Mouse (Mus musculus) limb, embryonic 14.5 days (tissue): ENCODE measurements around the gene Nploc4. TPM values are rescaled to one million over a fixed set of nuclear protein-coding genes. Genes with fewer than 3 reads are reported as not detected.
A peak's percentile ranks its signal among the peaks of the same experiment; 100 is the strongest.

Experiments
- ATAC-seq: fragments of 200-750 bp; cut with Nextera tagmentation; 2 replicates; pipeline ENCODE4 v1.8.0; 2017; ENCODE audit warnings: low read depth, moderate number of reproducible peaks, moderate TSS enrichment; ENCODE audit not compliant: low FRiP score
- DNase-seq: peaks from one replicate; pipeline ENCODE4 v3.0.0-alpha.2; 2015; ENCODE audit warnings: low spot score
- H3K27ac ChIP-seq: fragments of 300-500 bp; sonication (generic); replicated peaks from 2 replicates; pipeline ENCODE4 v1.5.1; 2014; ENCODE audit warnings: low read depth, mild to moderate bottlenecking, low read length, moderate library complexity, mixed read lengths
- H3K27me3 ChIP-seq: fragments of 300-500 bp; sonication (generic); 2 replicates; pipeline ENCODE4 v1.6.1; 2014; ENCODE audit warnings: low read length, mixed read lengths; ENCODE audit not compliant: control insufficient read depth, insufficient read depth
- H3K36me3 ChIP-seq: fragments of 300-500 bp; sonication (generic); 2 replicates; pipeline ENCODE4 v1.6.1; 2014; ENCODE audit warnings: mild to moderate bottlenecking, low read length, moderate library complexity, mixed read lengths; ENCODE audit not compliant: control insufficient read depth, insufficient read depth
- H3K4me1 ChIP-seq: fragments of 300-500 bp; sonication (generic); 2 replicates; pipeline ENCODE4 v1.6.1; 2014; ENCODE audit warnings: antibody characterized with exemption, low read length, mixed read lengths; ENCODE audit not compliant: control insufficient read depth, insufficient read depth
- H3K4me2 ChIP-seq: fragments of 300-500 bp; sonication (generic); replicated peaks from 2 replicates; pipeline ENCODE4 v1.6.1; 2014; ENCODE audit warnings: low read depth, mild to moderate bottlenecking, low read length, moderate library complexity; ENCODE audit not compliant: severe bottlenecking
- H3K4me3 ChIP-seq: fragments of 300-500 bp; sonication (generic); replicated peaks from 2 replicates; pipeline ENCODE4 v1.5.1; 2014; ENCODE audit warnings: low read length
- H3K9ac ChIP-seq: fragments of 300-500 bp; sonication (generic); 2 replicates; pipeline ENCODE4 v1.6.1; 2014; ENCODE audit warnings: mild to moderate bottlenecking, low read depth, low read length, moderate library complexity; ENCODE audit not compliant: severe bottlenecking
- H3K9me3 ChIP-seq: fragments of 300-500 bp; sonication (generic); 2 replicates; pipeline ENCODE4 v1.6.1; 2016; ENCODE audit warnings: low read length; ENCODE audit not compliant: control insufficient read depth
- POLR2A ChIP-seq: fragments of 200-500 bp; IDR thresholded peaks from 2 replicates; pipeline ENCODE4 v1.8.0; 2012; ENCODE audit warnings: inconsistent platforms, mild to moderate bottlenecking, moderate library complexity, borderline replicate concordance; ENCODE audit not compliant: insufficient read depth, insufficient read length; ENCODE audit errors: extremely low read depth
- WGBS: fragments of 180-500 bp; shearing (Covaris S2); extraction: QIAGEN DNeasy Blood & Tissue Kit; methylation state at CpG from one replicate; pipeline ENCODE4 v1.1.7; 2014; 5-methylcytosine and 5-hydroxymethylcytosine counted together
- polyA plus RNA-seq, 2 experiments: library from polyadenylated mRNA; depleted of rRNA in 1 of 2; stranded (reverse) in 1 of 2; unstranded in 1 of 2; fragments of >200 nt; fragmentation: Nextera tagmentation in 1 of 2; extraction: Ambion mirVana in 1 of 2; gene quantifications; 2 replicates each; pipeline versions ENCODE4 v1.2.1 to v1.2.3; 2012 to 2014

Gene Nploc4
- polyA plus RNA-seq, 2 experiments, result 38.8 to 51.5 TPM

DNA sequence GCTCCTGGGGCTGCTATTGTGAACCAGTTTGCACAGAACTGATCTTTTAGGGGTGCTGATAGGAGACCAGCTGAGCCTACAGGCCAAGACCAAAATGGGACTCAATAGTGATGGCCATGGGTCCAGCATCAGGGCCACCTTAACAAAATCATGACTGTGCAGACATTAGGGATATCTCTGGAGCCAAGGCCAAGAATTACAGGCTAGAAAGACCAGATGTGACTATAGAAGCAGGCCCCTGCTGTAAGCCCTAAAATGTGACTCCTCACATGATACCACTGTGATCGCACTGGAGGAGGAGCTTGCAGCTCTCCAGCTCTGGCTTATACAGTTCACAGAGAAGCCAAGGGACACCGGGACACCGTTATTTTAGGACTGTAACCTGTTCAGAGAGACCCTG, 4.8 kb upstream of the Nploc4 start, which contains the start of gene Tspan10:
Gene Tspan10, plus strand, starts transcription at position 301 of the 400 bp plus-strand sequence.
- no peak for ATAC-seq
- H3K27ac ChIP-seq, result no peak within 1 kb of the TSS
- TF ChIP-seq POLR2A, result no peak

DNA sequence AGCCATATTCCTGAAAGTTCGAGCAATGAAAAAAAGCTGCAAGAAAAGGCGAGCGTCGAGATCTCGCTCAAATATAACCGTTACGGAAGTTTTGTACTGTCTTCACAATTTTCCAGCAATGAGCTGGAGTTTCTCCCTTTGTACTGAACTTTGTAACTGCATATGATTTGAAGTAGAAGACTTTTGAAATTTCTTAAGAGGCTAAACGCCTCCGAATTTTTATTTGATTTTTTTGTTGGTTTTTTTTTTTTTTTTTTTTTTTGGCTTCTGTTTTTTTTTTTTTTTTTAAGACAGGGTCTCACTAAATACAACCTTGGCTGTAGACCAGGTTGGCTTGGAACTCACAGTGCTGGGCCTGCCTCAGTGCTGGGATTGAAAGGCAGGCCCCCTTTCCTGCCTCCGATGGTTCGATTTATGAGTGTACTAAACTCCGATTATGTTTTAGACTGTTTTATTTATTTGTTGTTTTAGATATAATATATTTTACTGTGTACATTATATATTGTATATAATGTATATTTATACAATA, 413 bp upstream of the Nploc4 start:
- 25% methylated on average over 12 of the region's 12 CpGs for WGBS
- DNase-seq, result peak; percentile 52
- H3K27ac ChIP-seq, result peak overlapping the region; percentile 77

More for the DNA sequence above, 4.8 kb upstream of the Nploc4 start, which contains the start of gene Tspan10:
- WGBS, result 91% methylated on average over 3 of the region's 3 CpGs
- no peak for DNase-seq
- Histone ChIP-seq H3K36me3 (no peaks in the 10 kb centered on the region), H3K4me3 (no peak within 1 kb of the TSS), H3K9ac (no peak within 1 kb of the TSS; the same call in 1 of the 2 replicates), H3K9me3 (no peaks in the 10 kb centered on the region), H3K4me1 (no peaks in the 10 kb centered on the region), H3K27me3 (no peaks in the 10 kb centered on the region), H3K4me2 (no peak within 1 kb of the TSS)

DNA sequence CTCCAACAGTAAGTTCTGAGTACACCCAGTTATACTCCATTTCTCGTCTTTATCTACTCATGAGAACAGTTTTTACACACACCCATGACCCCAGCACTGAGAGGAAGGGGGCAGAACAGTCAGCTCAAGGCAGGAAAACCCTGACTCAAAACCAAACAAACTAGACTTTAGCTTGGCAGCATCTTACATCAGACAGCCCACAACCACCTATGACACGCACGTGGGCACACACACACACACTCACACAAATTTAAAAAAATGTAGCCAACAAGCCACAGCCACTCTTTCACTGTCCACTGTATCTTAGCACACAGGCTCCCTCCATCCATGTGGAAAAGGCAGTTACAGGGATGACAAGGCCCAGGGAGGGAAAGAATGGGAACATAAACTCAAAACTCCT, 10.8 kb downstream of the Nploc4 start:
- H3K4me3 ChIP-seq, result no peak overlapping the region
- no peak overlapping the region for H3K4me2 ChIP-seq
- no peak overlapping the region for H3K9ac ChIP-seq
- H3K9me3 ChIP-seq, result no peaks in the 10 kb centered on the region
- DNase-seq, result no peak
- no peak for TF ChIP-seq POLR2A
- ATAC-seq, result no peak
- no peaks in the 10 kb centered on the region for H3K27me3 ChIP-seq
- H3K4me1 ChIP-seq, result peaks cover 11% of the 10 kb centered on the region; the same call in 1 of the 2 replicates
- H3K36me3 ChIP-seq, result peaks cover 76% of the 10 kb centered on the region
- WGBS, result 95% methylated on average over 3 of the region's 3 CpGs
- H3K27ac ChIP-seq, result no peak overlapping the region

More for the DNA sequence above, 413 bp upstream of the Nploc4 start:
- Histone ChIP-seq H3K4me1 (peaks cover 11% of the 10 kb centered on the region; the same call in 1 of the 2 replicates), H3K9me3 (no peaks in the 10 kb centered on the region), H3K4me3 (peak overlapping the region; percentile 100), H3K4me2 (peak overlapping the region; percentile 80), H3K27me3 (no peaks in the 10 kb centered on the region), H3K9ac (peak overlapping the region; percentile 94), H3K36me3 (peaks cover 10% of the 10 kb centered on the region)
- no peak for TF ChIP-seq POLR2A
- ATAC-seq, result peak; percentile 27; the same call in 1 of the 2 replicates

DNA sequence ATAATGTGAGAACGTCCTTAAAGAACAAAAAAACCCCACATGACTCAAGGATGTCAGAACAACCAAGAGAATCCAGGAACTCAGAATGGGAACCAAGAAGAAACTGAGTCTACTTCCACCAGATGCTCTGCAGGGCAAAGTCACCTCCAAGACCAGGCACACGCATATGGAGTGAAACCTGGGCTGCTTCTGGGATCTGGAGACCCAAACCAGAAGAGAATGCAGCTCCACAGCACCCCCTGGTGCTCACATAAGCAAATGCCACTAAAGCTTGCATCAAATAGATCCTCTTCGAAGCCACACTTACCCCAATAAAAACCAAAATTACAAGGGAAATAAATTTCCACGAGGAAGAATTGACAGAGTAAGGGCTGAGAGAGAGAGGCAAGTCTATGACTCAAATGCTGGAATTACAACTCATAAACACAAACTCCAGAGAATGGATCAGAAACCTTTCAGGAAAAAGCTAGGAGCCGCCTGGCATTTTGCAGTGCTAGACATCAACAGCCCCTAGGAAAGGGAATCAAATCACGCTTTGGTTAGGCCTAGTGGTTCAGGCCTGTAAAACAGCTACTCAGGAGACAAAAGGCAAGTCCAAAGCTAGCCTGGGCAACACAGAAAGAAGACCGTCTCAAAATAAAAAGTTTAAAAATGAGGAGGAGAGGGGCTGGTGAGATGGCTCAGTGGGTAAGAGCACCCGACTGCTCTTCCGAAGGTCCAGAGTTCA, 13.8 kb downstream of the Nploc4 start:
- no peak overlapping the region for H3K27ac ChIP-seq
- no peak overlapping the region for H3K4me2 ChIP-seq
- no peak for TF ChIP-seq POLR2A
- H3K4me1 ChIP-seq, result peaks cover 11% of the 10 kb centered on the region; the same call in 1 of the 2 replicates
- H3K9ac ChIP-seq, result no peak overlapping the region
- H3K9me3 ChIP-seq, result no peaks in the 10 kb centered on the region
- WGBS, result 52% methylated on average over 9 of the region's 9 CpGs
- peaks cover 81% of the 10 kb centered on the region for H3K36me3 ChIP-seq
- H3K27me3 ChIP-seq, result no peaks in the 10 kb centered on the region
- H3K4me3 ChIP-seq, result no peak overlapping the region
- ATAC-seq (peak; percentile 30; the same call in 1 of the 2 replicates), DNase-seq (peak; percentile 75)

DNA sequence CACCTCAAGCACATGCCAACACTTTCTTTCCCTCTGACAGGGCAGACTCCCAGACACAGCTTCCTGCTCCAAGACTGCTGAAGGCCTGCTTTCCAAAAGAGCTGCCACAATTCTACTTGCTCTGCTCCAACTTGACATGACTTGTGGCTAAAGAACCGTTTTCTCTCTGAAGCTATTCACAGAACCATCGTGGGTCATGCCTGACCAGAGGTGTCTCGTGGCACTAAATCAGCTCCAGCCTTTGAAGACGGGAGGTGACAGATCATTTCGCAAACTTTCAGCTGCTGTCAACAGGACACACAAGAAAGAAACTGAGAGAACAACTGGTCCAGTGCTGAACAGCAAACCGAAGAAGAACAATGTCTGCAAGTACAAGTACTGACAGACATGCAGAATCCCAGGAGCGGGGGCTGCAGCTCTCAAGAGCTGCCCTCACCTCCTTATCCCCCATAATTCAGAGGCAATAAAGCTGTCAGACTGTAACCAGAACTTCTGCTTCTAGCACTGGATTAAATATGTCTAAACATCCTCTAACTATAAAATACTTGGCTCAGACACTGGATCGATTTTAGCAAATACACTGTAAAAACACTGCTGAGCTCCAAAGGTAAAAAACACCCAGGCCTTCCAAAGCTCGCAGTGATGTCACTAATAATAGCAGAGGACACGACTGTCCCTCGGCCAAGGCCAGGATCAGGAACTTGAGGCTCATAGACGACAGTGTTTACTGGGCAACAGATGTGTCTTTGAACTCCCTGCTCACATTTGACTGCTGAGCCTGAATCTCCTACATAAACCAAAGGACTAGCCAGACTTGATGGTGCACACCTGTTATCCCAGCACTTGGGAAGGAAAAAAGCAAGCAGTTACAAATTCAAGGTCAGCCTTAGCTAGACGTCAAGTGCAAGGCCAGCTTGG, 14.6 kb downstream of the Nploc4 start:
- H3K4me3 ChIP-seq, result no peak overlapping the region
- no peak overlapping the region for H3K9ac ChIP-seq
- 50% methylated on average over 13 of the region's 13 CpGs for WGBS
- 0 out of 2 replicates have a peak overlapping the region, but pooled peaks have one; percentile 33 for H3K27ac ChIP-seq
- H3K27me3 ChIP-seq, result no peaks in the 10 kb centered on the region
- no peak overlapping the region for H3K4me2 ChIP-seq
- TF ChIP-seq POLR2A, result no peak
- no peak for DNase-seq
- H3K36me3 ChIP-seq, result peaks cover 81% of the 10 kb centered on the region
- H3K9me3 ChIP-seq, result no peaks in the 10 kb centered on the region
- no peak for ATAC-seq
- peaks cover 11% of the 10 kb centered on the region; the same call in 1 of the 2 replicates for H3K4me1 ChIP-seq
